Mouse (Mus musculus): ENCODE data around the gene Myrfl. TPM values are rescaled to one million over a fixed set of nuclear protein-coding genes. Genes with fewer than 3 reads are reported as not detected.
A peak's percentile ranks its signal among the peaks of the same experiment; 100 is the strongest.

Gene Myrfl
- polyA plus RNA-seq, 1 experiment from 2014 or later = not detected

GRCm38 (mm10) chr10:116883531-116883930 is 13.2 kb downstream of the Myrfl start:
- Histone ChIP-seq H3K4me2 (replicated peaks; ENCODE audit: low read depth, low read length) (no peak overlapping the region), H3K36me3 (ENCODE audit: insufficient read depth, low read length) (no peaks in the 10 kb centered on the region), H3K27ac (ENCODE audit: low read length) (no peak overlapping the region), H3K9ac (replicated peaks; ENCODE audit: low read depth) (no peak overlapping the region), H3K4me1 (ENCODE audit: insufficient read depth, low read depth, low read length) (no peaks in the 10 kb centered on the region), H3K4me3 (ENCODE audit: low read depth, low read length) (no peak overlapping the region), H3K9me3 (ENCODE audit: low read length) (no peaks in the 10 kb centered on the region), H3K27me3 (replicated peaks; ENCODE audit: insufficient read depth, low read length) (no peaks in the 10 kb centered on the region)
- WGBS = 41% methylated on average over 5 of the region's 5 CpGs
- DNase-seq (ENCODE audit: low spot score) (peak; percentile 8), ATAC-seq (no peak)
- TF ChIP-seq EP300 (IDR thresholded peaks at IDR 0.05) (no peak), CTCF (IDR thresholded peaks at IDR 0.05) (no peak)

GRCm38 (mm10) chr10:116877436-116877835 is 19.3 kb downstream of the Myrfl start:
- TF ChIP-seq EP300 (IDR thresholded peaks at IDR 0.05) (no peak), CTCF (IDR thresholded peaks at IDR 0.05) (no peak)
- DNase-seq (ENCODE audit: low spot score) (no peak), ATAC-seq (no peak)
- WGBS = 75% methylated on average over 4 of the region's 4 CpGs
- H3K4me1 ChIP-seq (ENCODE audit: insufficient read depth, low read depth, low read length) = no peaks in the 10 kb centered on the region
- no peak overlapping the region for H3K27ac ChIP-seq (ENCODE audit: low read length)
- no peaks in the 10 kb centered on the region for H3K36me3 ChIP-seq (ENCODE audit: insufficient read depth, low read length)
- H3K27me3 ChIP-seq (replicated peaks; ENCODE audit: insufficient read depth, low read length) = no peaks in the 10 kb centered on the region
- H3K9ac ChIP-seq (replicated peaks; ENCODE audit: low read depth) = no peak overlapping the region
- H3K4me2 ChIP-seq (replicated peaks; ENCODE audit: low read depth, low read length) = no peak overlapping the region
- H3K4me3 ChIP-seq (ENCODE audit: low read depth, low read length) = no peak overlapping the region
- H3K9me3 ChIP-seq (ENCODE audit: low read length) = no peaks in the 10 kb centered on the region

GRCm38 (mm10) chr10:116874490-116874889 is 22.2 kb downstream of the Myrfl start:
- no peak overlapping the region for H3K4me3 ChIP-seq (ENCODE audit: low read depth, low read length)
- no peak overlapping the region for H3K27ac ChIP-seq (ENCODE audit: low read length)
- ATAC-seq = no peak
- H3K9ac ChIP-seq (replicated peaks; ENCODE audit: low read depth) = no peak overlapping the region
- H3K4me1 ChIP-seq (ENCODE audit: insufficient read depth, low read depth, low read length) = no peaks in the 10 kb centered on the region
- no peaks in the 10 kb centered on the region for H3K9me3 ChIP-seq (ENCODE audit: low read length)
- 51% methylated on average over 9 of the region's 9 CpGs for WGBS
- H3K36me3 ChIP-seq (ENCODE audit: insufficient read depth, low read length) = no peaks in the 10 kb centered on the region
- H3K4me2 ChIP-seq (replicated peaks; ENCODE audit: low read depth, low read length) = no peak overlapping the region
- TF ChIP-seq EP300 (IDR thresholded peaks at IDR 0.05) (no peak), CTCF (IDR thresholded peaks at IDR 0.05) (no peak)
- no peak for DNase-seq (ENCODE audit: low spot score)
- H3K27me3 ChIP-seq (replicated peaks; ENCODE audit: insufficient read depth, low read length) = no peaks in the 10 kb centered on the region

GRCm38 (mm10) chr10:116872016-116872410 is 24.7 kb downstream of the Myrfl start:
- Histone ChIP-seq H3K4me3 (ENCODE audit: low read depth, low read length) (no peak overlapping the region), H3K27me3 (replicated peaks; ENCODE audit: insufficient read depth, low read length) (no peaks in the 10 kb centered on the region), H3K27ac (ENCODE audit: low read length) (no peak overlapping the region), H3K9ac (replicated peaks; ENCODE audit: low read depth) (no peak overlapping the region), H3K36me3 (ENCODE audit: insufficient read depth, low read length) (no peaks in the 10 kb centered on the region), H3K9me3 (ENCODE audit: low read length) (no peaks in the 10 kb centered on the region), H3K4me2 (replicated peaks; ENCODE audit: low read depth, low read length) (no peak overlapping the region), H3K4me1 (ENCODE audit: insufficient read depth, low read depth, low read length) (no peaks in the 10 kb centered on the region)
- ATAC-seq (no peak), DNase-seq (ENCODE audit: low spot score) (no peak)
- WGBS = 63% methylated on average over 14 of the region's 14 CpGs
- no peak for TF ChIP-seq CTCF (IDR thresholded peaks at IDR 0.05)
- TF ChIP-seq EP300 (IDR thresholded peaks at IDR 0.05) = no peak

GRCm38 (mm10) chr10:116871329-116872015 is 25.2 kb downstream of the Myrfl start:
- WGBS = 72% methylated on average over 12 of the region's 12 CpGs
- Histone ChIP-seq H3K9me3 (ENCODE audit: low read length) (no peaks in the 10 kb centered on the region), H3K36me3 (ENCODE audit: insufficient read depth, low read length) (no peaks in the 10 kb centered on the region), H3K4me3 (ENCODE audit: low read depth, low read length) (no peak overlapping the region), H3K4me2 (replicated peaks; ENCODE audit: low read depth, low read length) (no peak overlapping the region), H3K27me3 (replicated peaks; ENCODE audit: insufficient read depth, low read length) (no peaks in the 10 kb centered on the region), H3K27ac (ENCODE audit: low read length) (no peak overlapping the region), H3K9ac (replicated peaks; ENCODE audit: low read depth) (no peak overlapping the region), H3K4me1 (ENCODE audit: insufficient read depth, low read depth, low read length) (no peaks in the 10 kb centered on the region)
- TF ChIP-seq CTCF (IDR thresholded peaks at IDR 0.05) (no peak), EP300 (IDR thresholded peaks at IDR 0.05) (no peak)
- DNase-seq (ENCODE audit: low spot score) (no peak), ATAC-seq (no peak)

- DNase-seq (ENCODE audit: low spot score) (no peak), ATAC-seq (no peak)
- no peak overlapping the region for H3K4me3 ChIP-seq (ENCODE audit: low read depth, low read length)
- no peaks in the 10 kb centered on the region for H3K27me3 ChIP-seq (replicated peaks; ENCODE audit: insufficient read depth, low read length)
- no peaks in the 10 kb centered on the region for H3K4me1 ChIP-seq (ENCODE audit: insufficient read depth, low read depth, low read length)
- H3K36me3 ChIP-seq (ENCODE audit: insufficient read depth, low read length) = no peaks in the 10 kb centered on the region
- no peak overlapping the region for H3K27ac ChIP-seq (ENCODE audit: low read length)
- H3K4me2 ChIP-seq (replicated peaks; ENCODE audit: low read depth, low read length) = no peak overlapping the region
- no peak for TF ChIP-seq CTCF (IDR thresholded peaks at IDR 0.05)
- TF ChIP-seq EP300 (IDR thresholded peaks at IDR 0.05) = no peak
- H3K9ac ChIP-seq (replicated peaks; ENCODE audit: low read depth) = no peak overlapping the region
- no peaks in the 10 kb centered on the region for H3K9me3 ChIP-seq (ENCODE audit: low read length)
- WGBS = 76% methylated on average over 6 of the region's 6 CpGs
Observed at GRCm38 (mm10) chr10:116870819-116871218, 25.9 kb downstream of the Myrfl start.

Data from lung, postnatal 0 days (tissue).